Mouse (Mus musculus) myocyte (in vitro differentiated cells): Measurements from ENCODE around the gene Zdhhc1. TPM values are rescaled to one million over a fixed set of nuclear protein-coding genes. Genes with fewer than 3 reads are reported as not detected.

Experiments
- H3K27me3 ChIP-seq: one replicate; pipeline ENCODE4 v1.6.1; 2011; ENCODE audit not compliant: control insufficient read depth, insufficient read depth, insufficient read length
- H3K36me3 ChIP-seq: one replicate; pipeline ENCODE4 v1.6.1; 2011; ENCODE audit not compliant: control insufficient read depth, insufficient read depth
- H3K4me2 ChIP-seq: one replicate; pipeline ENCODE4 v1.6.1; 2011; ENCODE audit warnings: low read depth, control low read depth
- H3K4me3 ChIP-seq: one replicate; pipeline ENCODE4 v1.5.1; 2011; ENCODE audit warnings: mild to moderate bottlenecking, control low read depth, moderate library complexity
- H3K79me2 ChIP-seq: one replicate; pipeline ENCODE4 v1.6.1; 2011; ENCODE audit not compliant: control insufficient read depth, insufficient read depth
- H3ac ChIP-seq: one replicate; pipeline ENCODE4 v1.6.1; 2011; ENCODE audit not compliant: control insufficient read depth, insufficient read length
- CEBPB ChIP-seq: IDR thresholded peaks from 2 replicates; pipeline ENCODE4 v1.6.1; 2011; ENCODE audit warnings: mild to moderate bottlenecking, moderate library complexity; ENCODE audit not compliant: poor library complexity, insufficient read depth, severe bottlenecking
- E2F4 ChIP-seq: IDR thresholded peaks from one replicate; pipeline ENCODE4 v1.6.1; 2011; ENCODE audit warnings: mild to moderate bottlenecking, control low read depth, moderate library complexity; ENCODE audit not compliant: insufficient read depth
- MAX ChIP-seq: IDR thresholded peaks from one replicate; pipeline ENCODE4 v1.6.1; 2011; ENCODE audit warnings: low read depth, mild to moderate bottlenecking, control low read depth
- MYOD1 ChIP-seq, 3 experiments: IDR thresholded peaks; one replicate each; pipeline ENCODE4 v1.6.1; 2011; ENCODE audit warnings: control low read depth in 2 of 3, low read depth in 2 of 3, mild to moderate bottlenecking in 2 of 3, moderate library complexity in 1 of 3; ENCODE audit not compliant: insufficient read length in 2 of 3, control insufficient read depth in 1 of 3
- MYOG ChIP-seq, 3 experiments: IDR thresholded peaks; one replicate each; pipeline ENCODE4 v1.6.1; 2011; ENCODE audit warnings: control low read depth in 2 of 3, low read depth in 2 of 3, mild to moderate bottlenecking in 2 of 3; ENCODE audit not compliant: insufficient read length in 2 of 3, control insufficient read depth in 1 of 3, insufficient read depth in 1 of 3
- POLR2A ChIP-seq: IDR thresholded peaks from one replicate; pipeline ENCODE4 v1.6.1; 2011; ENCODE audit warnings: low read depth, mild to moderate bottlenecking, control low read depth, moderate library complexity; ENCODE audit not compliant: insufficient read length
- POLR2AphosphoS2 ChIP-seq: IDR thresholded peaks from one replicate; pipeline ENCODE4 v1.6.1; 2011; ENCODE audit warnings: low read depth, control low read depth; ENCODE audit not compliant: insufficient read length
- REST ChIP-seq: IDR thresholded peaks from one replicate; pipeline ENCODE4 v1.6.1; 2011; ENCODE audit warnings: mild to moderate bottlenecking, control low read depth, moderate library complexity; ENCODE audit not compliant: insufficient read depth, insufficient read length
- SRF ChIP-seq: IDR thresholded peaks from one replicate; pipeline ENCODE4 v1.6.1; 2011; ENCODE audit warnings: low read depth; ENCODE audit not compliant: control insufficient read depth, insufficient read length
- TCF12 ChIP-seq: IDR thresholded peaks from one replicate; pipeline ENCODE4 v1.6.1; 2011; ENCODE audit warnings: mild to moderate bottlenecking, control low read depth; ENCODE audit not compliant: poor library complexity, insufficient read depth, severe bottlenecking
- TCF3 ChIP-seq: IDR thresholded peaks from one replicate; pipeline ENCODE4 v1.6.1; 2011; ENCODE audit warnings: low read depth, control low read depth; ENCODE audit not compliant: insufficient read length
- USF1 ChIP-seq: IDR thresholded peaks from one replicate; pipeline ENCODE4 v1.6.1; 2011; ENCODE audit warnings: low read depth, mild to moderate bottlenecking, control low read depth, moderate library complexity
- polyA plus RNA-seq: library from polyadenylated mRNA; unstranded; fragments of >200 nt; fragmentation: generic; extraction: Trizol; gene quantifications from one replicate; pipeline ENCODE4 v1.2.1, GENCODE M21; 2012; ENCODE audit warnings: missing spikeins

The Zdhhc1 gene
- polyA plus RNA-seq, 1 experiment, result 17.3 TPM

DNA sequence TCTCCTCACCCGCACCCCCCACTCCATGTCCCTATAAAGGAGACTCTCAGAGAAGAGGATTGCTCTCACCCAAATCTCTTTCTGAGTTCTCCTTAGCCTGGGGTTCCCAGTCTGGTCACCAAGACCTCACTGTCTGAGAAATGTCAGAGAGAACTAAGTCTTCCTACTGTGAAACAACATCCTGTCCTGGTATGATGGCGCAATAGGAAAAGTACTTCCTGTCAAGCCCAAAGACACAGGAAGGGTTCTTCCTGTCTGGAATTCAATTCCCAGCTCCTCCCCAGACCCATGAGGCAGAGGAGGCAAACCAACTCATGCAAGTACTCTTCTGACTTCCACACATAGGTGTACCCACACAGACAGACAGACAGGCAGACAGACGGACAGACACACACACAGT, 7.9 kb upstream of the Zdhhc1 start:
- no peaks in the 10 kb centered on the region for H3K79me2 ChIP-seq
- H3K27me3 ChIP-seq, result no peaks in the 10 kb centered on the region
- no peak overlapping the region for H3K4me2 ChIP-seq
- H3K4me3 ChIP-seq, result no peak overlapping the region
- H3ac ChIP-seq, result no peak overlapping the region
- TF ChIP-seq E2F4 (no peak), CEBPB (peak; percentile 68)
- no peaks in the 10 kb centered on the region for H3K36me3 ChIP-seq

DNA sequence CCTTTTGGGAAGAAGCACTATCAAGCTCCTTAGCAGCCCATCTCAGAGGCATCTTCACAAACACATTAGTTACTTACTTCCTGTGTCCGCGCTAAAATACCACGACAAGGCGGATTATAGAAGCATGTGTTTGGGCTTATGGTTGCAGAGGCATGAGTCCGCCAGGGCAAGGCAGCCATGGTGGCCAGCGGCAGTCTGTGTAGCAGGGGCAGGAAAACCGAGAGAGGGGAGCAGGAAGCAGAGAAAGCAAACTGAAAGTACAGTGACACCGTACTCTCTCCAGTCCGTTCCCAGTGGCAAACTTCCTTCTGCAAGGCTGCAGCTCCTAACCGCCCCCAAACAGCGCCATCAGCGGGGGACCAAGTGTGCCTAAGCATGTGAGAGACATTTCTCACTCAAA, 3.1 kb upstream of the Zdhhc1 start:
- Histone ChIP-seq H3K79me2 (peaks cover 4% of the 10 kb centered on the region), H3K27me3 (no peaks in the 10 kb centered on the region), H3K4me2 (no peak overlapping the region), H3K36me3 (no peaks in the 10 kb centered on the region), H3ac (no peak overlapping the region), H3K4me3 (no peak overlapping the region)
- no peak for TF ChIP-seq MYOD1 (IDR thresholded peaks at IDR 0.05; ENCODE audit: control insufficient read depth in 1 of 3, insufficient read length in 2 of 3, low read depth in 2 of 3)
- TF ChIP-seq CEBPB, result no peak
- TF ChIP-seq SRF, result no peak
- no peak for TF ChIP-seq POLR2A
- no peak for TF ChIP-seq POLR2AphosphoS2
- TF ChIP-seq E2F4, result no peak
- no peak for TF ChIP-seq USF1
- TF ChIP-seq REST, result no peak
- no peak for TF ChIP-seq MYOG (IDR thresholded peaks at IDR 0.05; ENCODE audit: control insufficient read depth in 1 of 3, insufficient read depth in 1 of 3, insufficient read length in 2 of 3, low read depth in 2 of 3)
- TF ChIP-seq TCF3, result no peak
- no peak for TF ChIP-seq MAX

DNA sequence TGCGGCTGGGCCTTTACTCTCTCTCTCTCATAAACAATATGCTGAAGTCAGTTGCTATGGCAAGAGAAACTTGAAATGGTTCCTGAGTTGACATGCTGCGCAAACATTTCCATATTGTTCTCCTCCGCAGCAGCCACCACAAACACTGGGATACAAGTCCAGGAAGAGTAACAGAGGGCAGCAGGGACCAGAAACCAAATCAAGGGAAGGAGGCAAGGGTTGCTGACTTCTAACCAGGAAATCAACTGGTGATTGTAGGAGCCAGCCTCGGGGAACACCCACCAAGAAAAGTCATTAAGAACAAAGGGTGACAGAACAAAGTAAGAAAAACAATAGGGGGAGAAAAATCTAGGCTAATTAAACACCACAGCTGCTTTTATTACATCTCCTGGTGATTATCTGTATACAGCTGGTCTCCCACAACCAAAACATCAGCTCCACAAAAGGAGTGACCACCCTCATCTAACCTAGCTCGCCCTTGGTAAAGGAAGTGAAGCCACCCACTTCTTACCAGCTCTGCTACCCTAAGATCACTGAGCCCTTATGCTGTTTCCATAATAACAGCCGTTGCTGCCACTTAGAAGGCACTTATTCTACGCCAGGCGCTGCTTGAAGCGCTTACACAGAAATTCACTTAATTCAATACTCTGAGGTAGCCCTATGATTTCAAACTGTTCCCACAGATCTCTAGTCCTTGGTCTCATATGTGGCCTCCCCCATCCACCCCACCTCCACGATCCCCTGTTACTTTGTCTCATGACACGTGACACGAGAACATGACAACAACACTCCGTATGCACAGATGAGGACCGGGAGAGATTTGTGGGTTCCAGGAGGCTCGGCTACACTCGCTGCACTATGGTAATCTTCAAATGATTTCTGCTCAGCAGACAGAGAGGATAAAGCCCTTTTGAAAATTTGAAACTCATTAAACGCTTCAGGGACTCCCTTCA, 1.1 kb downstream of the Zdhhc1 start:
- H3ac ChIP-seq, result peak overlapping the region; percentile 44
- no peaks in the 10 kb centered on the region for H3K27me3 ChIP-seq
- peak; percentile 35 for TF ChIP-seq USF1
- TF ChIP-seq POLR2AphosphoS2, result no peak
- TF ChIP-seq MYOG (IDR thresholded peaks at IDR 0.05; ENCODE audit: control insufficient read depth in 1 of 3, insufficient read depth in 1 of 3, insufficient read length in 2 of 3, low read depth in 2 of 3), result no peak
- TF ChIP-seq REST, result no peak
- peak overlapping the region; percentile 86 for H3K4me2 ChIP-seq
- H3K4me3 ChIP-seq, result peak overlapping the region; percentile 44
- peaks cover 4% of the 10 kb centered on the region for H3K79me2 ChIP-seq
- no peaks in the 10 kb centered on the region for H3K36me3 ChIP-seq

DNA sequence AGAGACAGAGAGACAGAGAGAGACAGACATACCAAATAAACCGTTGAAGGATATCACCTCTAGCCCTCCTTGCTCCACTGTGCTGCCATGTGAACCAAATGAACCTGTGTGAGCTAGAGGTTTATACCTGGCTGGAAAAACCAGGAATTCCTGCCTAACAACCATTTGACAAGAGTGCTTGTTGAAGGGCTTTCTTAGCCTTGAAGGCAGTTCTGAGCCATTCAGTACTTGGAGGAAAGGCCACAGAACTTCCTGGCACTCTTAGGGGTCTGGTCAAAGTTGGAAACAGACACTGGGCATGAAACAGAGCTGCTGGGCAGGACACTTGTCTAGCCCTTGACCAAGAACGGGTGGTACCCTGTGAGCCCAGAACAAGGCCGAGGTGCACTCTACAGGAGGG, 2.1 kb downstream of the Zdhhc1 start:
- Histone ChIP-seq H3K4me2 (no peak overlapping the region), H3K79me2 (peaks cover 4% of the 10 kb centered on the region), H3K4me3 (no peak overlapping the region), H3K27me3 (no peaks in the 10 kb centered on the region), H3ac (no peak overlapping the region), H3K36me3 (no peaks in the 10 kb centered on the region)
- no peak for TF ChIP-seq MYOD1 (IDR thresholded peaks at IDR 0.05; ENCODE audit: control insufficient read depth in 1 of 3, insufficient read length in 2 of 3, low read depth in 2 of 3)
- TF ChIP-seq CEBPB, result no peak
- TF ChIP-seq POLR2AphosphoS2, result no peak
- TF ChIP-seq SRF, result no peak
- no peak for TF ChIP-seq MYOG (IDR thresholded peaks at IDR 0.05; ENCODE audit: control insufficient read depth in 1 of 3, insufficient read depth in 1 of 3, insufficient read length in 2 of 3, low read depth in 2 of 3)
- TF ChIP-seq TCF12, result no peak
- no peak for TF ChIP-seq POLR2A
- TF ChIP-seq TCF3, result no peak
- TF ChIP-seq E2F4, result no peak
- no peak for TF ChIP-seq USF1
- TF ChIP-seq REST, result no peak
- no peak for TF ChIP-seq MAX

DNA sequence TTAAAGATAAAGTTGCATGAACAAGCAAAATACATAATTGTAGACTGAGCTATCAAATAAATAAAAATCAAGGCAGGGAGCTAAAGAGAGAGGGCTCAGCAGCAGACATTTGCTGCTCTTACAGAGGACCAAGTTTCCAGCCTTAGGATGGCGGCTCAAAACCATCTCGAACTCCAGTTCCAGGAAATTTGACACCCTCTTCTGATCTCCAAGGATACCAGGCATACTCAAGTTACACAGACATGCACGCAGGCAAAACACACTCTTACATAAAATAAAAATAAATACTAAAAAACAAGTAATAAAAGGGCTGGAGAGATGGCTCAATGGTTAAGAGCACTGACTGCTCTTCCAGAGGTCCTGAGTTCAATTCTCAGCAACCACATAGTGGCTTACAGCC, 3.2 kb downstream of the Zdhhc1 start:
- TF ChIP-seq USF1, result no peak
- no peak for TF ChIP-seq E2F4
- no peaks in the 10 kb centered on the region for H3K36me3 ChIP-seq
- H3K4me3 ChIP-seq, result no peak overlapping the region
- no peak overlapping the region for H3K4me2 ChIP-seq
- H3K27me3 ChIP-seq, result no peaks in the 10 kb centered on the region
- peaks cover 4% of the 10 kb centered on the region for H3K79me2 ChIP-seq
- no peak overlapping the region for H3ac ChIP-seq
